Comparison of ENCODE assay signal across 26 mouse cellular contexts in the genomic region with DNA sequence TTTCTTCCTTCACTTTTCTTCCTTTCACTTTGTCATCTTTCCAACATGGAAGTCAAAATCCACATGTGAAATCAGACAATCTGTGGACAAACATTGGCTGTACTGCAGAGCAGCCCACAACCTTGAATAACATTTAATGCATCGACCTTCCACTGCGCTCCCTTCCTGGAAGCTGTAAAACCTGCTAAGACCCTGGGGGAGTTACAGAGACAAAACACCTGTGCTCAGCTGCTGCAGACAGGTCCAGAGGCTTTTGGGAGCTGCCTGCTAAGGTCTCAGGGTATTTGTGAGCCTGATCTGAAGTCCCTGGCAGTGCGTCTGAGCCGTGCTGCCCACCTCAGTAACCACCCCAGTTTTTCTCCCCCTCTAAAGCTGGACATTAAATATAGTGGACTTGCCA.
"Had no signal": no experiment of that assay in that cellular context is flagged by ENCODE, and none has a peak within 500 bp of the region (broad histone marks: within the 10 kb centered on the region; RNA-seq: fewer than 3 reads in every experiment).

No protein-coding gene starts in this region.

- H3K36me3 ChIP-seq: forebrain, embryonic 15.5 days; heart, embryonic 13.5 days; heart, embryonic 15.5 days; hindbrain, embryonic 10.5 days; hindbrain, embryonic 12.5 days; limb, embryonic 10.5 days; limb, embryonic 12.5 days had no signal

- ATAC-seq: forebrain, embryonic 15.5 days; forebrain, postnatal 0 days; hindbrain, embryonic 16.5 days; inflammation-experienced regulatory T-cells, adult 6 months had no signal

- H3K27me3 ChIP-seq: forebrain, embryonic 15.5 days; heart, embryonic 13.5 days; heart, embryonic 15.5 days; hindbrain, embryonic 12.5 days; limb, embryonic 12.5 days had no signal

- H3K4me2 ChIP-seq: forebrain, embryonic 15.5 days; heart, embryonic 11.5 days; heart, embryonic 13.5 days; heart, embryonic 15.5 days; hindbrain, embryonic 12.5 days; hindbrain, embryonic 14.5 days; limb, embryonic 12.5 days; liver, embryonic 11.5 days had no signal

- DNase-seq: forebrain, postnatal 0 days; gastrocnemius, adult 2 months; gastrocnemius, postnatal 10 days; gastrocnemius, postnatal 25 days; heart, adult 18-20 months; heart, postnatal 14 days; heart, postnatal 4 days; kidney, adult 18-20 months; kidney, adult 8-10 months; kidney, postnatal 14 days; kidney, postnatal 4 days; liver had no signal

- H3K9ac ChIP-seq: forebrain, embryonic 15.5 days; forebrain, postnatal 0 days; heart, embryonic 13.5 days; heart, embryonic 15.5 days; hindbrain, embryonic 12.5 days; hindbrain, embryonic 14.5 days; limb, embryonic 12.5 days had no signal

- H3K4me1 ChIP-seq: forebrain, embryonic 15.5 days; limb, embryonic 10.5 days; limb, embryonic 12.5 days had no signal

- H3K9me3 ChIP-seq: forebrain, embryonic 15.5 days; heart, embryonic 13.5 days; heart, embryonic 15.5 days; hindbrain, embryonic 10.5 days; hindbrain, embryonic 12.5 days; limb, embryonic 10.5 days; limb, embryonic 12.5 days had no signal

- H3K4me3 ChIP-seq: forebrain, embryonic 15.5 days; gastrocnemius, adult 2 months; heart, embryonic 13.5 days; heart, embryonic 15.5 days; hindbrain, embryonic 10.5 days; hindbrain, embryonic 12.5 days; layer of hippocampus, adult 2 months; left cerebral cortex, adult 2 months; limb, embryonic 10.5 days; limb, embryonic 12.5 days had no signal

- H3K27ac ChIP-seq: forebrain, embryonic 15.5 days; gastrocnemius, adult 2 months; heart, embryonic 13.5 days; heart, embryonic 15.5 days; hindbrain, embryonic 10.5 days; hindbrain, embryonic 12.5 days; hindbrain, embryonic 14.5 days; layer of hippocampus, adult 2 months; left cerebral cortex, adult 2 months; limb, embryonic 10.5 days; limb, embryonic 12.5 days had no signal
